Mouse (Mus musculus): ENCODE results near the gene Gm8897.
"Not testable (repeated sequence)": the region's sequence is repeated elsewhere in the genome, so short reads cannot be mapped to it uniquely, and the experiment has no call there.

The Gm8897 gene

DNA sequence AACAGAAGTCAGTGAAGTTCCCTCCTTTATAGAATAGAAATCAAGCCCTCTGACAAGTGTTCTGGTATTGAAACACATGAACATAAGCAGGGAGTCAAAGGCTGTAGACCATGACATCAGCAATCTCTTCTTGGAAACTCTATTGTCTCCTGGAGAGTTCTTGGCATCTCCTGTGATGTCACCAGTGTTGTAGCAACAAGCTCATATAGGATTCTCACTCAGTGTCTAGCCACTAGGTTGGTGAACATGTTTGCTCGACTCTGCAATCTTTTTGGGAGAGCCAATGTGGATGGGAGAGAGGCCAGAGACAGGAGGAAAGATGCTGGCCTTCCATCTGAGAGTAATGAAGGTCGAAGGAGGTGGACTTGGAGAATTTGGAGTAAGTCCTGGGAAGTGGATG lies at the start of gene Gm8897:
Gene Gm8897, plus strand, starts transcription at position 301 of the 400 bp plus-strand sequence.
- in situ Hi-C loops (cut with MboI; ENCODE audit: unreplicated experiment in 2 of 2): not testable (repeated sequence)

DNA sequence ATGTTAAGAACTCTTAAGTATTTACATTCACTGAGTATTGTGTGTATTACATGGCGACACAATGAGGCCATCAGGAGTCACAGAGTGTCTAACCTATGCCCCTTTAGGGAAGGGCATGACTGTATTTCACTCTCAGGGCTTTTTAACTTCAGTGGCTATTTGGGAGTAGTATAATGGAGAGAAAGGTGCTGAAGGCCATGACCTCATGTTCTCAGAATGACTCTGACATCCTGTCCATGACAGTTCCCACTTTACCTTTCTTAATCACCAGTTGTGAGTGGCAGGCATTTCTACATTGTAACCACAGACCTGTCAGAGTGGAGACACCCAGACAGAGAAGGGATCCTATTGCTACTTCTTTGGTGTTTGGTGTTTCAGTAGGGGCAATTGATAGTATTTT lies 473 bp downstream of the Gm8897 start:
- in situ Hi-C loops (cut with MboI; ENCODE audit: unreplicated experiment in 2 of 2): not testable (repeated sequence)

Measured in v-Abl transformed pro-B cells (cell line).